Mouse (Mus musculus) E14TG2a.4 (cell line): ENCODE data around the gene Usp53.

Source experiments
- CTCF ChIP-seq: conservative IDR thresholded peaks from 2 replicates; pipeline ENCODE4 v1.5.1; 2014; ENCODE audit warnings: low read length
- NANOG ChIP-seq: IDR thresholded peaks from 2 replicates; pipeline ENCODE4 v1.6.1; 2014; ENCODE audit warnings: borderline replicate concordance, low read length, mixed read lengths
- POU5F1 ChIP-seq: IDR thresholded peaks from 2 replicates; pipeline ENCODE4 v1.6.1; 2014; ENCODE audit warnings: low read length, borderline replicate concordance

DNA sequence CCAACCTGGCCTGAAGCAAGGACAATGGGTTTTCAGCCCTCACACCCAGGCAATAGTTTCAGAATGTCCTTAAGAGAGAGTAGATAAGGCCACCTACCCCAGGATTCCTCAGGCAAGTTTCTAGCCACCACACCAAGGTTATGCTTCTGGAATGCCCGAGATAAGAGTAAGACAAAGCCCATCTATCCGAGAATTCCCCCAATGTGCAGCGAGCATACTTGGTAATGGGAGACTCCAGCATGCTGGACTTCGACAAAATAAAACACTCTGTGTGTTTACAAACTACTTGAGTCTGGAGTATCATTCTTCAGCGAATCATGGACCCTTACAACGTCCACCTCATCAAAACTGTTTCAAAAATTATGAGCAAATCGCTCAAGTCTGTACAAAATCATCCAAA, 61.2 kb downstream of the Usp53 start:
- TF ChIP-seq CTCF (no peak), POU5F1 (no peak), NANOG (no peak)
